In the genomic region with DNA sequence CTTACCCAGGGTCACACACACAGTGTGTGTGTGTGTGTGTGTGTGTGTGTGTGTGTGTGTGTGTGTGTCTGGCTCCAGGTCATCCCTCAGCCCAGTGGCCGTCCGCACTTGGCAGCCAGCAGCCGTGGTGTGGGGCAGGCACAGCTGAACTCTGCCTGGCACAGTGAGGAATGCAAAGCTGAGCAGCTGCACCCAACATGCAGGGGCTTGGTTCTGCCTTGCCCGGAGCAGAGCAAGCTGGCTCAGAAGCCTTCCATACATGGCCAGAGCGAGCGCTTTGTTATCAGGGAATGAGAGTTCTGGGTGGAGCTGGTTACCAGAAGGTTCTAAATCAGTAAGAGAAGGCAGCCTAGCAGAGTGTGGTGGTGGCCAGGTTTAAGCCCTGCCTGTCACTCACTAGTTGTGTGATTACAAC, we compare ENCODE assay signal across 8 mouse cellular contexts. TPM values are rescaled to one million over a fixed set of nuclear protein-coding genes. Genes with fewer than 3 reads are reported as not detected.
DNase-seq lines count a peak whose midpoint lies in the region; ATAC-seq and TF ChIP-seq lines count a peak whose summit lies in the region.

No protein-coding gene starts in this region.

- H3K79me2 ChIP-seq in myocyte (ENCODE audit: control insufficient read depth, insufficient read depth) = no peaks in the 10 kb centered on the region

- ATAC-seq in embryonic facial prominence, embryonic 15.5 days (ENCODE audit: insufficient number of reproducible peaks, low FRiP score, low TSS enrichment, low read depth) = peak; percentile 70; the same call in 1 of the 2 replicates
- ATAC-seq in inflammation-experienced regulatory T-cells, adult 6 months = no peak

- no peak overlapping the region for H3ac ChIP-seq in myocyte (ENCODE audit: control insufficient read depth, insufficient read length)

- DNase-seq in ovary, adult 18-20 months (ENCODE audit: low spot score) = peak; percentile 59
- no peak for DNase-seq in ovary, postnatal 10 days (ENCODE audit: low spot score)
- DNase-seq in heart, postnatal 36 days = peak; percentile 57 to 64
- DNase-seq in layer of hippocampus, postnatal 36 days = peak; percentile 63 to 70
- no peak for DNase-seq in spleen, postnatal 36 days (ENCODE audit: low spot score in 2 of 2)

- H3K9me3 ChIP-seq in embryonic facial prominence, embryonic 15.5 days (replicated peaks) = no peaks in the 10 kb centered on the region

- 0 out of 2 replicates have a peak overlapping the region, but pooled peaks have one; percentile 20 for H3K4me2 ChIP-seq in embryonic facial prominence, embryonic 15.5 days (replicated peaks)
- H3K4me2 ChIP-seq in myocyte (ENCODE audit: low read depth) = no peak overlapping the region

- intact Hi-C loops in heart, postnatal 36 days (cut with DNase I) = loop anchor here (2.0 kb wide), 1 partner anchor 13 kb away; no protein-coding TSS in a partner anchor

- no peak overlapping the region for H3K9ac ChIP-seq in embryonic facial prominence, embryonic 15.5 days

- H3K27me3 ChIP-seq in embryonic facial prominence, embryonic 15.5 days = no peaks in the 10 kb centered on the region
- no peaks in the 10 kb centered on the region for H3K27me3 ChIP-seq in myocyte (ENCODE audit: control insufficient read depth, insufficient read depth, insufficient read length)

- TF ChIP-seq POLR2A in myocyte (IDR thresholded peaks at IDR 0.05; ENCODE audit: insufficient read length, low read depth) = peak; percentile 64

- peak overlapping the region; percentile 88 for H3K27ac ChIP-seq in embryonic facial prominence, embryonic 15.5 days (replicated peaks)

- peaks cover 46% of the 10 kb centered on the region for H3K4me1 ChIP-seq in embryonic facial prominence, embryonic 15.5 days

- H3K4me3 ChIP-seq in embryonic facial prominence, embryonic 15.5 days (replicated peaks) = no peak overlapping the region
- H3K4me3 ChIP-seq in myocyte = no peak overlapping the region

- 27% methylated on average over 6 of the region's 6 CpGs for WGBS in embryonic facial prominence, embryonic 15.5 days

- peaks cover 27% of the 10 kb centered on the region for H3K36me3 ChIP-seq in embryonic facial prominence, embryonic 15.5 days
- peaks cover 29% of the 10 kb centered on the region for H3K36me3 ChIP-seq in myocyte (ENCODE audit: control insufficient read depth, insufficient read depth)

TF ChIP-seq in myocyte, 11 proteins besides CTCF, POLR2A, EP300 and RAD21:
- TF ChIP-seq REST (IDR thresholded peaks at IDR 0.05; ENCODE audit: insufficient read depth, insufficient read length) (no peak), USF1 (IDR thresholded peaks at IDR 0.05; ENCODE audit: low read depth) (no peak), E2F4 (IDR thresholded peaks at IDR 0.05; ENCODE audit: insufficient read depth) (no peak), MYOG (IDR thresholded peaks at IDR 0.05; ENCODE audit: control insufficient read depth in 1 of 3, insufficient read depth in 1 of 3, insufficient read length in 2 of 3, low read depth in 2 of 3) (peak; percentile 99 to 100 (median 100)), TCF3 (IDR thresholded peaks at IDR 0.05; ENCODE audit: insufficient read length, low read depth) (peak; percentile 99), MYOD1 (IDR thresholded peaks at IDR 0.05; ENCODE audit: control insufficient read depth in 1 of 3, insufficient read length in 2 of 3, low read depth in 2 of 3) (peak; percentile 84 to 100 (median 98)), MAX (IDR thresholded peaks at IDR 0.05; ENCODE audit: low read depth) (no peak), TCF12 (IDR thresholded peaks at IDR 0.05; ENCODE audit: insufficient read depth, poor library complexity, severe bottlenecking) (peak; percentile 93), CEBPB (IDR thresholded peaks at IDR 0.05; ENCODE audit: insufficient read depth, poor library complexity, severe bottlenecking) (no peak), SRF (IDR thresholded peaks at IDR 0.05; ENCODE audit: control insufficient read depth, insufficient read length, low read depth) (peak; percentile 96), POLR2AphosphoS2 (IDR thresholded peaks at IDR 0.05; ENCODE audit: insufficient read length, low read depth) (peak; percentile 80)

RNA-seq across cellular contexts. Expression of a gene that starts 11.1 kb away (rescaled TPM):
- 16.8 and 17.3 TPM in 2 replicates for polyA plus RNA-seq in embryonic facial prominence, embryonic 15.5 days (2015; fragmentation: Nextera tagmentation; extraction: Ambion mirVana)
- 10 to 100 TPM; 39.0 to 50.1 TPM for total RNA-seq in heart, postnatal 36 days (2021)
- total RNA-seq in layer of hippocampus, postnatal 36 days (2021) = 10 to 100 TPM; 33.1 to 34.5 TPM
- polyA plus RNA-seq in myocyte (2012; fragmentation: generic; extraction: Trizol) = 18.0 TPM
- polyA plus RNA-seq in inflammation-experienced regulatory T-cells, adult 6 months (2017; shearing (Covaris generic)) = 10 to 100 TPM in 2 of 3 experiments, 1 to 10 TPM in 1; 7.0 to 20.8 (median 13.3) TPM

RNA-seq across cellular contexts. Expression of a gene that starts 22.6 kb away (rescaled TPM):
- polyA plus RNA-seq in embryonic facial prominence, embryonic 15.5 days (2015; fragmentation: Nextera tagmentation; extraction: Ambion mirVana) = 197 and 205 TPM in 2 replicates
- 10 to 100 TPM; 71.6 to 72.7 TPM for total RNA-seq in heart, postnatal 36 days (2021)
- total RNA-seq in layer of hippocampus, postnatal 36 days (2021) = 10 to 100 TPM; 69.4 to 74.8 TPM
- 315 TPM for polyA plus RNA-seq in myocyte (2012; fragmentation: generic; extraction: Trizol)
- polyA plus RNA-seq in inflammation-experienced regulatory T-cells, adult 6 months (2017; shearing (Covaris generic)) = 100 to 1,000 TPM; 224 to 286 (median 240) TPM

RNA-seq across cellular contexts. Expression of a gene that starts 34.9 kb away (rescaled TPM):
- polyA plus RNA-seq in embryonic facial prominence, embryonic 15.5 days (2015; fragmentation: Nextera tagmentation; extraction: Ambion mirVana) = 58.7 and 71.7 TPM in 2 replicates
- total RNA-seq in heart, postnatal 36 days (2021) = 1 to 10 TPM; 7.7 to 8.1 TPM
- total RNA-seq in layer of hippocampus, postnatal 36 days (2021) = 10 to 100 TPM; 17.6 to 20.7 TPM
- 36.1 TPM for polyA plus RNA-seq in myocyte (2012; fragmentation: generic; extraction: Trizol)
- polyA plus RNA-seq in inflammation-experienced regulatory T-cells, adult 6 months (2017; shearing (Covaris generic)) = 10 to 100 TPM in 1 of 3 experiments, 1 to 10 TPM in 2; 5.5 to 10.8 (median 9.2) TPM

RNA-seq across cellular contexts. Expression of a gene that starts 43.2 kb away (rescaled TPM):
- polyA plus RNA-seq in embryonic facial prominence, embryonic 15.5 days (2015; fragmentation: Nextera tagmentation; extraction: Ambion mirVana) = 304 and 333 TPM in 2 replicates
- 100 to 1,000 TPM; 132 to 146 TPM for total RNA-seq in heart, postnatal 36 days (2021)
- 100 to 1,000 TPM in 1 of 2 experiments, 10 to 100 TPM in 1; 98.9 to 101 TPM for total RNA-seq in layer of hippocampus, postnatal 36 days (2021)
- polyA plus RNA-seq in myocyte (2012; fragmentation: generic; extraction: Trizol) = 388 TPM
- 100 to 1,000 TPM; 109 to 122 (median 116) TPM for polyA plus RNA-seq in inflammation-experienced regulatory T-cells, adult 6 months (2017; shearing (Covaris generic))

RNA-seq across cellular contexts. Expression of a gene that starts 43.4 kb away (rescaled TPM):
- polyA plus RNA-seq in embryonic facial prominence, embryonic 15.5 days (2015; fragmentation: Nextera tagmentation; extraction: Ambion mirVana) = 17.2 and 25.2 TPM in 2 replicates
- total RNA-seq in heart, postnatal 36 days (2021) = 1 to 10 TPM; 1.3 to 2.8 TPM
- 1 to 10 TPM; 8.9 to 9.3 TPM for total RNA-seq in layer of hippocampus, postnatal 36 days (2021)
- 15.2 TPM for polyA plus RNA-seq in myocyte (2012; fragmentation: generic; extraction: Trizol)
- 1 to 10 TPM; 5.4 to 7.1 (median 5.9) TPM for polyA plus RNA-seq in inflammation-experienced regulatory T-cells, adult 6 months (2017; shearing (Covaris generic))

Comparison
In these comparisons a context has a peak if more than half of its experiments do, and no peak if none do; other contexts are left out.
1. DNase-seq: peak in ovary, adult 18-20 months (single experiment), heart, postnatal 36 days (2 of 2) and layer of hippocampus, postnatal 36 days (2 of 2); none in ovary, postnatal 10 days (single experiment) and spleen, postnatal 36 days (0 of 2).